Mouse (Mus musculus) midbrain, embryonic 16.5 days (tissue): ENCODE results near the gene Defb9. TPM values are rescaled to one million over a fixed set of nuclear protein-coding genes. Genes with fewer than 3 reads are reported as not detected.

ENCODE experiments used
- polyA plus RNA-seq: library from polyadenylated mRNA; unstranded; fragments of >200 nt; fragmentation: Nextera tagmentation; extraction: Ambion mirVana; gene quantifications from 2 replicates; pipeline ENCODE4 v1.2.1, GENCODE M21; 2015

Gene Defb9
- polyA plus RNA-seq, 1 experiment from 2014 or later, result not detected

Other genes with a start within 250 kb of the Defb9 start
- not detected in 2 replicates for gene Defa17, start 229.6 kb downstream of the Defb9 start, polyA plus RNA-seq
- not detected in 2 replicates for gene Defa34, start 219.6 kb downstream of the Defb9 start, polyA plus RNA-seq
- not detected in 2 replicates for gene AY761184, start 181.8 kb downstream of the Defb9 start, polyA plus RNA-seq
- not detected in 2 replicates for gene Defa24, start 150.9 kb downstream of the Defb9 start, polyA plus RNA-seq
- not detected in 2 replicates for gene Defb50, start 61.9 kb downstream of the Defb9 start, polyA plus RNA-seq
- not detected in 2 replicates for gene Defb2, start 45.5 kb downstream of the Defb9 start, polyA plus RNA-seq
- gene Defb10, start 26.5 kb downstream of the Defb9 start, polyA plus RNA-seq, result not detected in 2 replicates
- 5.6 and 10.9 TPM in 2 replicates for gene Defb11, start 21.0 kb upstream of the Defb9 start, polyA plus RNA-seq
- gene Defb15, start 47.3 kb upstream of the Defb9 start, polyA plus RNA-seq, result not detected in 2 replicates
- not detected in 2 replicates for gene Defb35, start 52.9 kb upstream of the Defb9 start, polyA plus RNA-seq
- gene Defb13, start 61.3 kb upstream of the Defb9 start, polyA plus RNA-seq, result not detected in 2 replicates
- not detected in 2 replicates for gene Fam90a1a, start 73.3 kb upstream of the Defb9 start, polyA plus RNA-seq
- gene Ccdc70, start 84.4 kb upstream of the Defb9 start, polyA plus RNA-seq, result not detected in 2 replicates
- 1.5 and 1.6 TPM in 2 replicates for gene Atp7b, start 174.9 kb upstream of the Defb9 start, polyA plus RNA-seq
- gene Alg11, start 175.3 kb upstream of the Defb9 start, polyA plus RNA-seq, result 44.5 and 49.6 TPM in 2 replicates
- gene Nek5, start 239.6 kb upstream of the Defb9 start, polyA plus RNA-seq, result 1.0 and 1.3 TPM in 2 replicates